Mouse (Mus musculus): ENCODE data around the gene Zhx3. TPM values are rescaled to one million over a fixed set of nuclear protein-coding genes. Genes with fewer than 3 reads are reported as not detected.

Gene Zhx3
- polyA plus RNA-seq, 1 experiment from 2014 or later: 11.1 TPM

GRCm38 (mm10) chr2:160880453-160881195 is 7.8 kb upstream of the Zhx3 start, which contains the start of gene Lpin3:
Gene Lpin3, plus strand, starts transcription at chr2:160880670.
- ATAC-seq (ENCODE audit: low read depth) (no peak), DNase-seq (ENCODE audit: low spot score) (no peak)
- H3K4me1 ChIP-seq (ENCODE audit: control insufficient read depth, insufficient read depth, low read length): no peaks in the 10 kb centered on the region
- no peaks in the 10 kb centered on the region for H3K9me3 ChIP-seq (ENCODE audit: control insufficient read depth, low read length)
- H3K36me3 ChIP-seq (ENCODE audit: control insufficient read depth, insufficient read depth, low read length): no peaks in the 10 kb centered on the region
- H3K27ac ChIP-seq (replicated peaks; ENCODE audit: low read depth, low read length): no peak within 1 kb of the TSS
- H3K4me2 ChIP-seq (ENCODE audit: low read depth, low read length): no peak within 1 kb of the TSS
- H3K4me3 ChIP-seq (ENCODE audit: low read depth, low read length): no peak within 1 kb of the TSS
- 63% methylated on average over 13 of the region's 13 CpGs for WGBS
- H3K27me3 ChIP-seq (replicated peaks; ENCODE audit: control insufficient read depth, insufficient read depth, low read length): no peaks in the 10 kb centered on the region
- H3K9ac ChIP-seq (ENCODE audit: low read depth, low read length): no peak within 1 kb of the TSS

GRCm38 (mm10) chr2:160876115-160876514 is 3.3 kb upstream of the Zhx3 start:
- H3K9ac ChIP-seq (ENCODE audit: low read depth, low read length): no peak overlapping the region
- no peak for DNase-seq (ENCODE audit: low spot score)

GRCm38 (mm10) chr2:160874231-160874877 is 1.6 kb upstream of the Zhx3 start:
- 74% methylated on average over 5 of the region's 5 CpGs for WGBS
- H3K4me2 ChIP-seq (ENCODE audit: low read depth, low read length): no peak overlapping the region
- H3K4me3 ChIP-seq (ENCODE audit: low read depth, low read length): no peak overlapping the region
- H3K9ac ChIP-seq (ENCODE audit: low read depth, low read length): no peak overlapping the region
- ATAC-seq (ENCODE audit: low read depth) (no peak), DNase-seq (ENCODE audit: low spot score) (no peak)
- H3K9me3 ChIP-seq (ENCODE audit: control insufficient read depth, low read length): no peaks in the 10 kb centered on the region
- H3K27me3 ChIP-seq (replicated peaks; ENCODE audit: control insufficient read depth, insufficient read depth, low read length): no peaks in the 10 kb centered on the region
- H3K36me3 ChIP-seq (ENCODE audit: control insufficient read depth, insufficient read depth, low read length): no peaks in the 10 kb centered on the region
- H3K27ac ChIP-seq (replicated peaks; ENCODE audit: low read depth, low read length): no peak overlapping the region
- H3K4me1 ChIP-seq (ENCODE audit: control insufficient read depth, insufficient read depth, low read length): peaks cover 4% of the 10 kb centered on the region; the same call in 1 of the 2 replicates

More at GRCm38 (mm10) chr2:160876115-160876514, 3.3 kb upstream of the Zhx3 start:
- H3K4me1 ChIP-seq (ENCODE audit: control insufficient read depth, insufficient read depth, low read length): peaks cover 4% of the 10 kb centered on the region; the same call in 1 of the 2 replicates
- no peaks in the 10 kb centered on the region for H3K27me3 ChIP-seq (replicated peaks; ENCODE audit: control insufficient read depth, insufficient read depth, low read length)
- no peaks in the 10 kb centered on the region for H3K9me3 ChIP-seq (ENCODE audit: control insufficient read depth, low read length)
- no peak overlapping the region for H3K4me3 ChIP-seq (ENCODE audit: low read depth, low read length)
- no peak overlapping the region for H3K27ac ChIP-seq (replicated peaks; ENCODE audit: low read depth, low read length)
- no peaks in the 10 kb centered on the region for H3K36me3 ChIP-seq (ENCODE audit: control insufficient read depth, insufficient read depth, low read length)
- ATAC-seq (ENCODE audit: low read depth): no peak
- 87% methylated on average over 4 of the region's 4 CpGs for WGBS
- H3K4me2 ChIP-seq (ENCODE audit: low read depth, low read length): no peak overlapping the region

GRCm38 (mm10) chr2:160872395-160872794 is 403 bp downstream of the Zhx3 start:
- DNase-seq (ENCODE audit: low spot score): peak; percentile 73
- WGBS: 1% methylated on average over 15 of the region's 47 CpGs
- Histone ChIP-seq H3K27ac (replicated peaks; ENCODE audit: low read depth, low read length) (peak overlapping the region; percentile 98), H3K27me3 (replicated peaks; ENCODE audit: control insufficient read depth, insufficient read depth, low read length) (no peaks in the 10 kb centered on the region), H3K9me3 (ENCODE audit: control insufficient read depth, low read length) (no peaks in the 10 kb centered on the region), H3K9ac (ENCODE audit: low read depth, low read length) (peak overlapping the region; percentile 99), H3K4me1 (ENCODE audit: control insufficient read depth, insufficient read depth, low read length) (peaks cover 4% of the 10 kb centered on the region; the same call in 1 of the 2 replicates), H3K36me3 (ENCODE audit: control insufficient read depth, insufficient read depth, low read length) (no peaks in the 10 kb centered on the region), H3K4me2 (ENCODE audit: low read depth, low read length) (peak overlapping the region; percentile 68), H3K4me3 (ENCODE audit: low read depth, low read length) (peak overlapping the region; percentile 98)
- peak; percentile 91 for ATAC-seq (ENCODE audit: low read depth)

GRCm38 (mm10) chr2:160871310-160871709 is 1.5 kb downstream of the Zhx3 start:
- Histone ChIP-seq H3K4me2 (ENCODE audit: low read depth, low read length) (peak overlapping the region; percentile 18; the same call in 1 of the 2 replicates), H3K9me3 (ENCODE audit: control insufficient read depth, low read length) (no peaks in the 10 kb centered on the region), H3K4me3 (ENCODE audit: low read depth, low read length) (peak overlapping the region; percentile 15; the same call in 1 of the 2 replicates), H3K4me1 (ENCODE audit: control insufficient read depth, insufficient read depth, low read length) (peaks cover 4% of the 10 kb centered on the region; the same call in 1 of the 2 replicates), H3K27me3 (replicated peaks; ENCODE audit: control insufficient read depth, insufficient read depth, low read length) (no peaks in the 10 kb centered on the region), H3K9ac (ENCODE audit: low read depth, low read length) (0 out of 2 replicates have a peak overlapping the region, but pooled peaks have one; percentile 40), H3K27ac (replicated peaks; ENCODE audit: low read depth, low read length) (no peak overlapping the region), H3K36me3 (ENCODE audit: control insufficient read depth, insufficient read depth, low read length) (no peaks in the 10 kb centered on the region)
- DNase-seq (ENCODE audit: low spot score): no peak
- 74% methylated on average over 3 of the region's 3 CpGs for WGBS
- ATAC-seq (ENCODE audit: low read depth): no peak

GRCm38 (mm10) chr2:160869446-160869845 is 3.4 kb downstream of the Zhx3 start:
- no peak overlapping the region for H3K4me3 ChIP-seq (ENCODE audit: low read depth, low read length)
- WGBS: 62% methylated on average over 3 of the region's 3 CpGs
- H3K27me3 ChIP-seq (replicated peaks; ENCODE audit: control insufficient read depth, insufficient read depth, low read length): no peaks in the 10 kb centered on the region
- H3K9me3 ChIP-seq (ENCODE audit: control insufficient read depth, low read length): no peaks in the 10 kb centered on the region
- no peak overlapping the region for H3K4me2 ChIP-seq (ENCODE audit: low read depth, low read length)
- ATAC-seq (ENCODE audit: low read depth): no peak
- no peak for DNase-seq (ENCODE audit: low spot score)
- no peaks in the 10 kb centered on the region for H3K36me3 ChIP-seq (ENCODE audit: control insufficient read depth, insufficient read depth, low read length)
- H3K27ac ChIP-seq (replicated peaks; ENCODE audit: low read depth, low read length): no peak overlapping the region
- H3K4me1 ChIP-seq (ENCODE audit: control insufficient read depth, insufficient read depth, low read length): peaks cover 4% of the 10 kb centered on the region; the same call in 1 of the 2 replicates
- H3K9ac ChIP-seq (ENCODE audit: low read depth, low read length): no peak overlapping the region

- no peak overlapping the region for H3K4me2 ChIP-seq (ENCODE audit: low read depth, low read length)
- no peaks in the 10 kb centered on the region for H3K36me3 ChIP-seq (ENCODE audit: control insufficient read depth, insufficient read depth, low read length)
- H3K9me3 ChIP-seq (ENCODE audit: control insufficient read depth, low read length): no peaks in the 10 kb centered on the region
- no peak overlapping the region for H3K27ac ChIP-seq (replicated peaks; ENCODE audit: low read depth, low read length)
- H3K9ac ChIP-seq (ENCODE audit: low read depth, low read length): no peak overlapping the region
- WGBS: 85% methylated on average over 2 of the region's 2 CpGs
- no peak overlapping the region for H3K4me3 ChIP-seq (ENCODE audit: low read depth, low read length)
- DNase-seq (ENCODE audit: low spot score) (no peak), ATAC-seq (ENCODE audit: low read depth) (no peak)
- H3K27me3 ChIP-seq (replicated peaks; ENCODE audit: control insufficient read depth, insufficient read depth, low read length): no peaks in the 10 kb centered on the region
- no peaks in the 10 kb centered on the region for H3K4me1 ChIP-seq (ENCODE audit: control insufficient read depth, insufficient read depth, low read length)
Observed at GRCm38 (mm10) chr2:160865266-160865665, 7.5 kb downstream of the Zhx3 start.

- WGBS: 93% methylated on average over 1 of the region's 1 CpGs
- H3K4me1 ChIP-seq (ENCODE audit: control insufficient read depth, insufficient read depth, low read length): no peaks in the 10 kb centered on the region
- H3K4me2 ChIP-seq (ENCODE audit: low read depth, low read length): no peak overlapping the region
- no peaks in the 10 kb centered on the region for H3K9me3 ChIP-seq (ENCODE audit: control insufficient read depth, low read length)
- ATAC-seq (ENCODE audit: low read depth): no peak
- no peaks in the 10 kb centered on the region for H3K27me3 ChIP-seq (replicated peaks; ENCODE audit: control insufficient read depth, insufficient read depth, low read length)
- H3K27ac ChIP-seq (replicated peaks; ENCODE audit: low read depth, low read length): no peak overlapping the region
- DNase-seq (ENCODE audit: low spot score): no peak
- no peak overlapping the region for H3K4me3 ChIP-seq (ENCODE audit: low read depth, low read length)
- no peak overlapping the region for H3K9ac ChIP-seq (ENCODE audit: low read depth, low read length)
- no peaks in the 10 kb centered on the region for H3K36me3 ChIP-seq (ENCODE audit: control insufficient read depth, insufficient read depth, low read length)
Observed at GRCm38 (mm10) chr2:160864112-160864511, 8.7 kb downstream of the Zhx3 start.
